Mouse (Mus musculus): ENCODE measurements around the gene Taf12.

- TF ChIP-seq CTCF (IDR thresholded peaks at IDR 0.05) (peak; percentile 49), POLR2A (IDR thresholded peaks at IDR 0.05; ENCODE audit: insufficient read depth, low read depth, low read length) (no peak)
Observed at GRCm38 (mm10) chr4:132254986-132255385, 19.2 kb upstream of the Taf12 start.
